Mouse (Mus musculus): Measurements from ENCODE around the gene Fgfr2.
A peak's percentile ranks its signal among the peaks of the same experiment; 100 is the strongest.

Fgfr2 gene

GRCm38 (mm10) chr7:130780866-130781419, 2342.2 kb downstream of the Fgfr2 start:
- DNase-seq (ENCODE audit: low read depth, low spot score): no peak

- DNase-seq (ENCODE audit: low read depth, low spot score): no peak
These were observed 2349.1 kb downstream of the Fgfr2 start, which contains the start of gene Btbd16 for GRCm38 (mm10) chr7:130773914-130774630. TSS of gene Btbd16 (plus strand) at chr7:130774069.

DNA sequence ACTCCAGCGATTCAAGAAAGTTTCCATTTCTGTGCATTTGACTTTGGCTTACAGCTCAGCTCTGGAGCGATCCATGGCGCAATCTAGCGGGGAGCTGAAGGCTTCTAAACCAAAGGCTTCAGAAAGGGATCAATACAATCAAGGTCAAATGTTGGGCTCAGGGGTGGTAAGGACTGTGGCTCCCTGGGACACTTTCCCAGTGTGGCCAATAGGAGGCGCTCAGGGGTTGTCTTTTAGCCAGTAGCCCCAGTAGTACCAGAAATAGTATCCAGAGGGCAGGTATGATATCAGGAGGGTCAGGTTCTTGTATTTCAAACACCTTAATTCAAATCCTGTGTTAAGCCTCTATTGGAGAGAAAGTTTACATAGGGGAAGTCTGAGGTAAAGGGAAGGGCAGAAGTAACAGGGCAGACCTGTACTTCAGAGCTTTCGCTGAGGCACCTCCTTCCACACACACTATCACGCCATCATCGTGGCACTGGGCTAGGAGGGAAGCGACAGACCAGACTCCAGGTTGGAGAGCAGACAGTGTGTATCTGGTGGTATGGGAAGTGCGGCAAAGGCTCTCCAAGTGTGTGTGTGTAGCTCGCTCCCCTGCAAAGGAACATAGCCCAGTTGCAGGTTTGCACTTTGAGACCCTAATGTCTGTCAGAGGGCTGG, 2349.8 kb downstream of the Fgfr2 start:
- DNase-seq (ENCODE audit: low read depth, low spot score): no peak

DNA sequence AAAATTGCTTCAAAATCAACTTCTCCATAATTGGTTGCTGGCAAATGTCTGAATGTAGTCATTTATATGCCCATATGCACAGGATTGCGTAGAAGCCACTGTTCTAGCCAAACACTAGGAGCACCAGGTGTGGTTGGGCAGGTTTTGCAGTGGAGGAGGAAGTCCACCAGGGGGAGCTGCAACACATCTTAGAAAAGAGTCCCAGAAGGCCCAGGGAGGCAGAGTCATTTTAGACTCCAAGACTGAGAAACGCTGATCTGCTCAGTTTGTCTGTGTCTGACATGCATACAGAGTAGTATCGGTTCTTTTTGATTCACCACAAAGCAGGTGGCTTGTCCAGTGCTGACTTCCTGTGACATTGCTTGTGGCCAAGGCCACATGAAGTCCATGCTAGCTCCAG, 2352.4 kb downstream of the Fgfr2 start:
- peak; percentile 42 for DNase-seq (ENCODE audit: low read depth, low spot score)

GRCm38 (mm10) chr7:130768151-130768550, 2355.0 kb downstream of the Fgfr2 start:
- no peak for DNase-seq (ENCODE audit: low read depth, low spot score)

- no peak for DNase-seq (ENCODE audit: low read depth, low spot score)
These were observed 2356.6 kb downstream of the Fgfr2 start for GRCm38 (mm10) chr7:130766411-130767170.

GRCm38 (mm10) chr7:130764160-130764559, 2359.0 kb downstream of the Fgfr2 start:
- DNase-seq (ENCODE audit: low read depth, low spot score): no peak

GRCm38 (mm10) chr7:130762071-130762897, 2360.9 kb downstream of the Fgfr2 start:
- peak; percentile 55 for DNase-seq (ENCODE audit: low read depth, low spot score)

DNA sequence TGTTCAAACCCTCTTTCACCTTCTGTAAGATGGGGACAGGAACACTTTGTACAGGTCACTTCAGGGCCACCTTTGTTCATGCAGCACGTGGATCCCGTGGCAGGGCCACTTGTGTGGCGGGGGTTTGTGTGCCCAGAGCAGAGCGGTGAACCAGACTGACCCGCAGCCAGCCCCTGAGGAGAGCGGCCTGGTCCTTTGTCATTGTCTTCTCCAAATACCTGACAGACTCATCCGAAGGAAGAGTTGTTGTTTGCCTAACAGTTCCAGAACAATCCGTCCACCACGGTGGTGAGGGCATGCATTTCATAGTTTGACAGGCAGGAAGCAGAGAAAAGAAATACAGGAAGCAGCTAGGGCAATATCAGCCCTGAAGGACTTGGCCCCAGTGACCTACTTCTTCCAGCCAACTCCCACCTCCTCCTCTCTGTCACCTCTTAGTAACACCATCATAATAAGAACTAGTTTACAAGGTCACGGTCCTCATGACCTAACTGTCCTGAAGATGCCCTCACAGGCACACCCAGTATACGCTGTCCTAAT, 2365.8 kb downstream of the Fgfr2 start:
- DNase-seq (ENCODE audit: low read depth, low spot score): no peak

GRCm38 (mm10) chr7:130756343-130756835, 2366.8 kb downstream of the Fgfr2 start:
- DNase-seq (ENCODE audit: low read depth, low spot score): no peak

GRCm38 (mm10) chr7:130754790-130755189, 2368.4 kb downstream of the Fgfr2 start:
- DNase-seq (ENCODE audit: low read depth, low spot score): no peak

DNA sequence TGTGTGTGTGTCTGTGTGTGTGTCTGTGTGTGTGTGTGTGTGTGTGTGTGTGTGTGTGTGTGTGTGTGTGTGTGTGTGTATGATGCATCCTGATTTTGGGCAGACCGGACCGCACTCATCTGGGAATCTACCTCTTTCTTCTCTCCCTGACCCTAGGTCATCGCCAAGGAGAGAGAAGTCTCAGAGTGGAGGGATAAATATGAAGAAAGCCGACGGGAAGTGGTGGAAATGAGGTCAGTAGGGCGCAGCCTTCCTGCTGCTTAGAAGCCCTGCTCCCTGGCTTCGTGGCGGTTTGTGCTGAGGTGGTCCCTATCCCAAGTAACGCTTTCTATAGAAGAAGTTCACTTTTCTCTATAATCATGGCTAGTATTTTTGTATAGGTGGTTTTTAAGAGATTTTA, 2371.5 kb downstream of the Fgfr2 start:
- no peak for DNase-seq (ENCODE audit: low read depth, low spot score)

- DNase-seq (ENCODE audit: low read depth, low spot score): peak; percentile 42
These were observed 2372.2 kb downstream of the Fgfr2 start for GRCm38 (mm10) chr7:130750752-130751490.

- no peak for DNase-seq (ENCODE audit: low read depth, low spot score)
These were observed 2374.0 kb downstream of the Fgfr2 start for GRCm38 (mm10) chr7:130749165-130749564.

GRCm38 (mm10) chr7:130743239-130744025, 2379.7 kb downstream of the Fgfr2 start:
- DNase-seq (ENCODE audit: low read depth, low spot score): no peak

DNA sequence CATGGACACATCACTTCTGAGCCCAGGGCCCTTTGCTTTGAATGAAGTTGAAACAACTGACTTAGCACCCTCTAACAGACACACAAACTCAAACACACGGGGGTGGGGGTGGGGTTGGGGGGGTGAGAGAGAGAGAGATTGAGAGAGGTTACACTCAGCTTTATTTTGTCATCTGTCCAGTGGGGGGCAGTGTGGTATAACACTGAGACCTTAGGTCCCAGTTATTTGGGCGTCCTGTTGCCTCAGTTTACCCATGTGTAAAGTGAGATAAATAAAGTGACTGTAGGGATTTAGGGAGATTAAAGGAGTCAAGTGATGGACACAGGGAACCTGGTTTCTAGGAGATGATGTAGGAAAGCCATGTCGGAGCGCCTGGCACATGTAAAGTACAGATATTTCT, 2382.1 kb downstream of the Fgfr2 start:
- DNase-seq (ENCODE audit: low read depth, low spot score): no peak

GRCm38 (mm10) chr7:130734195-130734787, 2388.9 kb downstream of the Fgfr2 start:
- no peak for DNase-seq (ENCODE audit: low read depth, low spot score)

DNA sequence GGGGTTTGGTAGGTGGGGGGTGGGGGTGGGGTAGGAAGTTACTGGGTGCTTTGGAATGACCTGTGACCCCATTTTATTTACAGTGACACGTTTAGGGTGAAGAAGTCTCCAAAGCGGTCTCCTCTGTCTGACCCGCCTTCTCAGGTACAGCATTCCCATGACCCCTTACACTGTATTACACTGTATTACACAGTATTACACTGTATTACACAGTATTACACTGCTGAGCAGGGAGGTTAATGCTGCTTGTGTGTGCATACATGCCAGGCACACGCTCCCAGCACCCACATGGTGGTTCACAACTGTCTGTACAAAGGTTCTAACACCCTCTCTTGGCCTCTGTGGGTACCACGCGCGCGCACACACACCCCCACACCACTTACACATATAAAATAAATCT, 2389.7 kb downstream of the Fgfr2 start:
- no peak for DNase-seq (ENCODE audit: low read depth, low spot score)

- no peak for DNase-seq (ENCODE audit: low read depth, low spot score)
These were observed 2390.2 kb downstream of the Fgfr2 start for GRCm38 (mm10) chr7:130732908-130733307.
